Mouse (Mus musculus): ENCODE data around the gene Dpp3. TPM values are rescaled to one million over a fixed set of nuclear protein-coding genes. Genes with fewer than 3 reads are reported as not detected.
A peak's percentile ranks its signal among the peaks of the same experiment; 100 is the strongest.

Dpp3 gene
- polyA plus RNA-seq, 1 experiment from 2014 or later = 87.8 TPM

DNA sequence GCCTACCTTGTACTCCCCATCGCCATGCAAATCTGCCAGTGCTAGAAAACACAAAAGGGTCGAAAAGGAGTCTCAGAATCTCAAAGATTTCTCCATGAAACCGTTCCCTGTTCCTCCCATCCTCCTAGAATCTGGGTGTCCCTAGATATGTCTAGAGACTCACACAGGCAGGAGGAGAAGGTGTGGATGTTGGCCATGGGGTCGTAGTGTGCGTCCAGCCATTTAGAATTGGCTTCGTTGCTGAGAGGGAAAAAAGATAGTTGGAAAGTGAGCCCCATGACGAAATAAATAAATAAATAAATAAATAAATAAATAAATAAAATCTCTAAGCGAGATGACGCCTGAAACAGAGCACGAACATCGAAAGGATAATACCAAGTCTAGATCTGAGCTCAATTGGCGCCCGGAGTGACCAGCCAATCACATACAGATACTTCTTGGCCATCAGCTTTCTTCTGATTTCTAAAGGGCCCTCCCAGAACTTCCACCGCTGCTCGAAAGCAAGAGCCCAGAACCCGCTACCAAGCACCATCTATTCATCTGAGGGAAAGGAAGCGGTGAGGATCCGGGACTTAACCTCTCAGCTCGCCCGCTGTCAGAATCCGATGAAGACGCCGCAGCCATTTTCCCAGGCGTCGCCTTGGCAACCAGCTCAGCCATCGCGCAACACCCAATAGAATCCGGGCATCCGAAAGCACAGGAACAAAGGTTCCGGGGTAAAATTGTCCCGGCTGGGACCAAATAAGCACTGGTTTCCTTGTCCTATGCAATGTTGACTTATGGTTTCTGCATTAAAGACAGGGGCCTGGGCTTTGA is 21.9 kb downstream of the Dpp3 start, which contains the start of gene Bbs1:
Gene Bbs1, minus strand, starts transcription at position 650 of the 816 bp plus-strand sequence.
- ATAC-seq (replicated peaks; ENCODE audit: insufficient number of reproducible peaks, low FRiP score, low TSS enrichment) = no peak
- peak within 1 kb of the TSS; percentile 75 for H3K4me2 ChIP-seq
- WGBS (ENCODE audit: insufficient replicate concordance) = 8% methylated on average over 31 of the region's 31 CpGs
- peak within 1 kb of the TSS; percentile 66 for H3K4me3 ChIP-seq (ENCODE audit: low read depth, low read length)
- 0 out of 2 replicates have a peak, but pooled peaks cover 2% of the 10 kb centered on the region for H3K4me1 ChIP-seq (ENCODE audit: control insufficient read depth, insufficient read depth, low read length)
- no peaks in the 10 kb centered on the region; the same call in 1 of the 2 replicates for H3K27me3 ChIP-seq (ENCODE audit: control insufficient read depth, insufficient read depth, low read length)
- H3K36me3 ChIP-seq (ENCODE audit: control insufficient read depth, insufficient read depth, low read length) = peaks cover 15% of the 10 kb centered on the region
- H3K27ac ChIP-seq (ENCODE audit: low read depth, low read length) = no peak within 1 kb of the TSS
- H3K9me3 ChIP-seq (replicated peaks; ENCODE audit: control insufficient read depth, low read length) = no peaks in the 10 kb centered on the region
- peak within 1 kb of the TSS; percentile 58; the same call in 1 of the 2 replicates for H3K9ac ChIP-seq (ENCODE audit: low read depth, low read length)

DNA sequence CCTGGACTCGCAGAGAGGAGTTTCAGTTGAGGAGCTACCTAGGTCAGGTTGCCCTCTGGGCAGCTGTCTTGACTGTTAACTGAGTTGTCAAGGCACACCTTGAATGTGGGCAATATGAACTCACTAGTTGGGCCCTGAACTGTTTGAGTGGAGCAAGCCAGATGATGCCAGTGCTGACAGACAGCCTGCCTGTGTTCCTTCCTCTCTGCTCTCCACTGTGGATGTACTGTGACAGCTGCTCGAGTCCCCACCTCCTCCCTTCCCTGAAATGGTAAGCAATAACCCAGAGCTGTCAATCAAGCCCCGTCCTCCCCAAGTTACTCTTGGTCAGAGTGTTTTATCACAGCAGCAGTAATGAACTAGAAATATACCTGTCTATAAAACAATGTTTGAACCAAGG is 28.2 kb downstream of the Dpp3 start:
- H3K9ac ChIP-seq (ENCODE audit: low read depth, low read length) = no peak overlapping the region
- ATAC-seq (replicated peaks; ENCODE audit: insufficient number of reproducible peaks, low FRiP score, low TSS enrichment) = no peak
- H3K4me3 ChIP-seq (ENCODE audit: low read depth, low read length) = no peak overlapping the region
- no peak overlapping the region for H3K27ac ChIP-seq (ENCODE audit: low read depth, low read length)
- H3K9me3 ChIP-seq (replicated peaks; ENCODE audit: control insufficient read depth, low read length) = no peaks in the 10 kb centered on the region
- no peaks in the 10 kb centered on the region; the same call in 1 of the 2 replicates for H3K27me3 ChIP-seq (ENCODE audit: control insufficient read depth, insufficient read depth, low read length)
- no peaks in the 10 kb centered on the region for H3K4me1 ChIP-seq (ENCODE audit: control insufficient read depth, insufficient read depth, low read length)
- no peaks in the 10 kb centered on the region for H3K36me3 ChIP-seq (ENCODE audit: control insufficient read depth, insufficient read depth, low read length)
- 67% methylated on average over 3 of the region's 3 CpGs for WGBS (ENCODE audit: insufficient replicate concordance)
- H3K4me2 ChIP-seq = no peak overlapping the region

DNA sequence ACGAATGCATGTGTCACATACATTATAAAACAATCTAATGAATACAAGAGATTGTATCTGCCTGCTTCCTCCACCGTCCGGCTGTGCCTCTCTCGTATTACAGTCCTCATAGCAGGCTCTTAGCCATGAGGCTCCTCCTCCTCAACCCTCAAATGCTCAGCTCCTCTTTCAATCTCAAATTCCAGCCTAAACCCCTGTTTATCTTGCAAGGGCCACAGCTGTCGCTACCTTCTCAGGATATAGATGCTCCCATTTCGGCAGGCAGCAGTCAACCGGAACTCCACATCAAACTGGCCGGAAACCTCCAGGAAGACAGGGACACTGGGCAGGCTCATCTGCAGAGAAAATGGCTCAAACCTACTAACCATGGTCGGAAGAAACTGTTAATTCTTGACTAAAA is 29.1 kb downstream of the Dpp3 start:
- Histone ChIP-seq H3K36me3 (ENCODE audit: control insufficient read depth, insufficient read depth, low read length) (no peaks in the 10 kb centered on the region), H3K4me2 (no peak overlapping the region), H3K4me1 (ENCODE audit: control insufficient read depth, insufficient read depth, low read length) (no peaks in the 10 kb centered on the region), H3K27ac (ENCODE audit: low read depth, low read length) (no peak overlapping the region), H3K9me3 (replicated peaks; ENCODE audit: control insufficient read depth, low read length) (no peaks in the 10 kb centered on the region), H3K9ac (ENCODE audit: low read depth, low read length) (no peak overlapping the region), H3K27me3 (ENCODE audit: control insufficient read depth, insufficient read depth, low read length) (no peaks in the 10 kb centered on the region; the same call in 1 of the 2 replicates), H3K4me3 (ENCODE audit: low read depth, low read length) (no peak overlapping the region)
- WGBS (ENCODE audit: insufficient replicate concordance) = 65% methylated on average over 9 of the region's 9 CpGs
- no peak for ATAC-seq (replicated peaks; ENCODE audit: insufficient number of reproducible peaks, low FRiP score, low TSS enrichment)

DNA sequence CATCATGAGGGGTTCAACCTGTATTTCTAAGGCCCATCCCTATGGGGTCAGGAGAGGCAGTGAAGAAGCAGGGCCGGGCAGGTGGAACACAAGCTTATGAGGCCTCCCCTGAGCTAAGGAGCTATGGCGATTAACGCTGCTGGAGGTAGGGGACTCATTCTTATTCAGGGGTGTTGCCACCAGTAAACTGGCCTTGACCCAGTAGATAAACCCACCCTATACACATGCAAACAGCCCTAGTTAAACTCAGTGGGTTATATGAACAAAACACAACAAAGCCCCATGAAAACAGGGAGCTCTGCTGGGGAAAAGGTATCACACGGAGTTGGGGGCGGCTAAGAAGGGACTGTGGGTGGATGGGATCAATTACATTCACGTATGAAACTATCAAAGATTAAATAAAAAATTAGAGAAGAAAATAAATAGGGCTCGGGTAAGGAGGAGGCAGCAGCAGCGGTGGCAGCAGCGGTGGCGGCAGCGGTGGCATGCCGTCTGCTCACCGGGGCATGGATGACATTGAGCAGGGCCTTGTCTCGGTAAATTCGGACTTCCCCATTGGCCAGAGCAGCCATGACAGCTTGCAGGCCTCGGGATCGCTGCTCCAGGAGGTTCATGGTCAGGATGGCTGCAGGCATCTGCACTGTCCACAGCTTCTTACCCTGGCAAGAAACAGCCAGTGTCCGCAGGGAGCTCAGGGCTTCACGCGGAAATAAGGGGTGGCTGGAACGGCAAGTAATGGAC is 31.1 kb downstream of the Dpp3 start:
- Histone ChIP-seq H3K4me2 (peak overlapping the region; percentile 29), H3K9me3 (replicated peaks; ENCODE audit: control insufficient read depth, low read length) (no peaks in the 10 kb centered on the region), H3K4me1 (ENCODE audit: control insufficient read depth, insufficient read depth, low read length) (no peaks in the 10 kb centered on the region), H3K4me3 (ENCODE audit: low read depth, low read length) (no peak overlapping the region), H3K27me3 (ENCODE audit: control insufficient read depth, insufficient read depth, low read length) (no peaks in the 10 kb centered on the region), H3K27ac (ENCODE audit: low read depth, low read length) (no peak overlapping the region), H3K9ac (ENCODE audit: low read depth, low read length) (no peak overlapping the region), H3K36me3 (ENCODE audit: control insufficient read depth, insufficient read depth, low read length) (no peaks in the 10 kb centered on the region; the same call in 1 of the 2 replicates)
- WGBS (ENCODE audit: insufficient replicate concordance) = 54% methylated on average over 21 of the region's 21 CpGs
- ATAC-seq (replicated peaks; ENCODE audit: insufficient number of reproducible peaks, low FRiP score, low TSS enrichment) = no peak

DNA sequence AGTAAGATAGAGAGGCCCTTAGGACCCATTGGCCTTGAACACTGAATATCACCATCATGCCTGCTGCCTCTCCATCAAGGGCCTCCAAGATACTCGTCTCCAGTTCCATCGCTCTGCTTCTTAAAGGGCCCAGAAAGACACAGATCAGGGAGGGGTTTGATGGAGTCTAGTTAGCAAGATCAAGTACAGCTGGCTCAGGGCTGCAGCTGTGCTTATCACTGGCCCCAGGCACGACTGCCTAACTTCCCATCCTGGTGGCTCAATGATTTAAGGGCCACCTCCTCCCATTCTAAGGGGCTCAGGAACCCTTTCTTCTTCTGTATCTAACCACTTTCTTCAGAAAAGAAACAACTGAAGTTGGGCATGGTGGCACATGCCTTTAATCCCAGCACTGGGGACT is 36.3 kb downstream of the Dpp3 start:
- peaks cover 5% of the 10 kb centered on the region; the same call in 1 of the 2 replicates for H3K4me1 ChIP-seq (ENCODE audit: control insufficient read depth, insufficient read depth, low read length)
- WGBS (ENCODE audit: insufficient replicate concordance) = 69% methylated on average over 3 of the region's 3 CpGs
- no peak overlapping the region for H3K9ac ChIP-seq (ENCODE audit: low read depth, low read length)
- no peaks in the 10 kb centered on the region for H3K9me3 ChIP-seq (replicated peaks; ENCODE audit: control insufficient read depth, low read length)
- no peak overlapping the region for H3K4me3 ChIP-seq (ENCODE audit: low read depth, low read length)
- H3K27me3 ChIP-seq (ENCODE audit: control insufficient read depth, insufficient read depth, low read length) = 0 out of 2 replicates have a peak, but pooled peaks cover 4% of the 10 kb centered on the region
- H3K4me2 ChIP-seq = no peak overlapping the region
- no peak for ATAC-seq (replicated peaks; ENCODE audit: insufficient number of reproducible peaks, low FRiP score, low TSS enrichment)
- H3K36me3 ChIP-seq (ENCODE audit: control insufficient read depth, insufficient read depth, low read length) = no peaks in the 10 kb centered on the region; the same call in 1 of the 2 replicates
- H3K27ac ChIP-seq (ENCODE audit: low read depth, low read length) = no peak overlapping the region

DNA sequence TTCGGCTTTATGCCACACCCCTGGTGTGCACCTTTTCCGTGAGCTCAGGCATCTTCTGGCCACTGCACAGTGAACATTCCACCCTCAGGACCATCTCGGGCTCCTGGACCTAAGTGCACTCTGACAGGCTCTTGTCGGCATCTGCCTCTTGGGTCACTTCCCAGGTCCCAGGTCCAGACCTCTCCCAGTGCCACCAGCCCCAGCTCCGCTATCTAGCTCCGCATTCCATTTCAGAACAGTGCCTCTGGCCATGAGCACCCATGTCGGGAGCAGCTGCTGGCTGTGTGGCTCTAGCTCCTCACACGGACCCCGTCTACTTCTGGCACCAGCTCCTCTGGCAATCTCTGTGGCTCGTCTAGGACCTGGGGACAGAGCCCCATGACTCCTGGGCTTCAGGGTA is 38.3 kb downstream of the Dpp3 start:
- H3K4me1 ChIP-seq (ENCODE audit: control insufficient read depth, insufficient read depth, low read length) = peaks cover 5% of the 10 kb centered on the region; the same call in 1 of the 2 replicates
- ATAC-seq (replicated peaks; ENCODE audit: insufficient number of reproducible peaks, low FRiP score, low TSS enrichment) = no peak
- H3K27ac ChIP-seq (ENCODE audit: low read depth, low read length) = no peak overlapping the region
- H3K27me3 ChIP-seq (ENCODE audit: control insufficient read depth, insufficient read depth, low read length) = 0 out of 2 replicates have a peak, but pooled peaks cover 4% of the 10 kb centered on the region
- H3K9ac ChIP-seq (ENCODE audit: low read depth, low read length) = no peak overlapping the region
- WGBS (ENCODE audit: insufficient replicate concordance) = 60% methylated on average over 10 of the region's 10 CpGs
- H3K9me3 ChIP-seq (replicated peaks; ENCODE audit: control insufficient read depth, low read length) = no peaks in the 10 kb centered on the region
- no peak overlapping the region for H3K4me2 ChIP-seq
- no peaks in the 10 kb centered on the region; the same call in 1 of the 2 replicates for H3K36me3 ChIP-seq (ENCODE audit: control insufficient read depth, insufficient read depth, low read length)
- H3K4me3 ChIP-seq (ENCODE audit: low read depth, low read length) = no peak overlapping the region

DNA sequence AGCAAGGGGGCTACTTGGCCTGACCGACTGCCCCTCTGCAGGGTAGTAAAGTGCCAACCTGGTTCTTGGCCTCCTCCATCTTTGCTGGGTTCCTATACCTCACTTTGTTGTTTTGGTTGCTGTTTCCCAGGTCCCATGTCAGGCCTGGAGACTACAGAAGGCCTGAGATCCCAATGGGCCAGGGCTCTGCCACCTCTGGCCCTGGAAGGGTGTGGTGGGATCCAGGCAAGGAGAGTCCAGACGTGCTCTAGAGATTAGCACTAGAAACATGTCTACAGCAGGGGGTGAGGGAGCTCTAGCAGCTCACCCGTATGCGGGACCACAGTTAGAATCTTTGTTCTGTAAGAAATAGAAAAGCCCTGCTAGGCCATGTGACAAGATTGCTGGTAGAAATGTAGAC is 44.1 kb downstream of the Dpp3 start:
- ATAC-seq (replicated peaks; ENCODE audit: insufficient number of reproducible peaks, low FRiP score, low TSS enrichment) = no peak
- Histone ChIP-seq H3K9me3 (replicated peaks; ENCODE audit: control insufficient read depth, low read length) (no peaks in the 10 kb centered on the region), H3K9ac (ENCODE audit: low read depth, low read length) (no peak overlapping the region), H3K27me3 (ENCODE audit: control insufficient read depth, insufficient read depth, low read length) (no peaks in the 10 kb centered on the region), H3K4me3 (ENCODE audit: low read depth, low read length) (no peak overlapping the region), H3K4me1 (ENCODE audit: control insufficient read depth, insufficient read depth, low read length) (no peaks in the 10 kb centered on the region; the same call in 1 of the 2 replicates), H3K27ac (ENCODE audit: low read depth, low read length) (no peak overlapping the region), H3K36me3 (ENCODE audit: control insufficient read depth, insufficient read depth, low read length) (no peaks in the 10 kb centered on the region), H3K4me2 (no peak overlapping the region)
- 73% methylated on average over 4 of the region's 4 CpGs for WGBS (ENCODE audit: insufficient replicate concordance)

DNA sequence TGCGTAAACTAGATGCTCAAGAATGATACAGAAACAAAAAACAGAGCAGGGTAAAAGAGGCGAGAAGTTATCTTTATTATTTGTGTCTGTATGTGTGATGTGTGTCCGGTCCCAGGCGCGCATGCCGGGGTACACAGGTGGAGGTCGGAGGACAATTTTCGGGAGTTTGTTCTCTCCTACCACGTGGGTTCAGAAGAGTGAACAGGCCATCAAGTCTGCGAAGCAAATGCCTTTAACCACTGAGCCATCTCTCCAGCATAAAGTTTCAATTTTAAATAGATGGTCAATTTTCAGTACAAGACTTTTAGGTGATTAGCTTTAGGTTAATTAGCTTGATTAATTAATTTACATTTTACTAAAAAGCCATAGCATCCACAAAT is 48.8 kb downstream of the Dpp3 start:
- peak overlapping the region; percentile 89; the same call in 1 of the 2 replicates for H3K9ac ChIP-seq (ENCODE audit: low read depth, low read length)
- 69% methylated on average over 10 of the region's 10 CpGs for WGBS (ENCODE audit: insufficient replicate concordance)

More for the DNA sequence above, 48.8 kb downstream of the Dpp3 start:
- H3K4me1 ChIP-seq (ENCODE audit: control insufficient read depth, insufficient read depth, low read length) = peaks cover 7% of the 10 kb centered on the region
- ATAC-seq (replicated peaks; ENCODE audit: insufficient number of reproducible peaks, low FRiP score, low TSS enrichment) = no peak
- H3K4me3 ChIP-seq (ENCODE audit: low read depth, low read length) = peak overlapping the region; percentile 97
- 0 out of 2 replicates have a peak, but pooled peaks cover 2% of the 10 kb centered on the region for H3K27me3 ChIP-seq (ENCODE audit: control insufficient read depth, insufficient read depth, low read length)
- no peaks in the 10 kb centered on the region for H3K36me3 ChIP-seq (ENCODE audit: control insufficient read depth, insufficient read depth, low read length)
- H3K27ac ChIP-seq (ENCODE audit: low read depth, low read length) = no peak overlapping the region
- H3K9me3 ChIP-seq (replicated peaks; ENCODE audit: control insufficient read depth, low read length) = no peaks in the 10 kb centered on the region; the same call in 1 of the 2 replicates
- H3K4me2 ChIP-seq = peak overlapping the region; percentile 91
